Mouse (Mus musculus) stomach, postnatal 0 days (tissue): ENCODE results near the gene Plin2.

Source experiments
- CTCF ChIP-seq: IDR thresholded peaks from 2 replicates; pipeline ENCODE4 v1.5.1; 2016; ENCODE audit warnings: antibody characterized with exemption, low read depth, mild to moderate bottlenecking, moderate library complexity
- EP300 ChIP-seq: optimal IDR thresholded peaks from 2 replicates; pipeline ENCODE3; 2016; ENCODE audit warnings: antibody characterized with exemption

DNA sequence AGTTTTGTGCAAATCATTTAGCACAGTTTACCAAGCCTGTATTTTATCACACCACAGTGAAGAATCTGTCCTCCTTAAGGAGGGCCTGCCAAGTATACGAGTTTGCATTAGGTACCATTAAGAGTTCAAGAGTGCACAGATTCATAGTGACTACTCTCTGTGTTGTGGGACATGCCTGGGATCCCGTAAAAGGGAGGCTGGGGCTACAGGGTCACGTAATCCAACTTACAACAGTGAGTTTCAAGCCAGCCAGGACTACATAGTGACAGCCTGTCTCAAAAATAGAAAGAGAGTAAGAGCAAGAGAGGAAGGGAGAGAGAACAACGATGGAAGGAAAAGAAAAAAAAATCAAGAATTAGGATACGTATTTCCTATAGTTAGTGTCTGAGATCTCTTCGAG, 14.9 kb upstream of the Plin2 start:
- no peak for TF ChIP-seq CTCF
- no peak for TF ChIP-seq EP300
